Mouse (Mus musculus): Measurements from ENCODE around the gene Rbm17.

GRCm38 (mm10) chr2:11558654-11559053 lies 45.3 kb downstream of the Rbm17 start:
- no peak for TF ChIP-seq POLR2A (IDR thresholded peaks at IDR 0.05; ENCODE audit: borderline replicate concordance, extremely low read depth, low read depth, low read length)
- no peak for TF ChIP-seq CTCF (IDR thresholded peaks at IDR 0.05; ENCODE audit: insufficient read depth, low read length)

All from lung, adult 2 months (tissue).